Mouse (Mus musculus) layer of hippocampus, adult 2 months (tissue): ENCODE measurements around the gene Pip4p1. TPM values are rescaled to one million over a fixed set of nuclear protein-coding genes. Genes with fewer than 3 reads are reported as not detected.
A peak's percentile ranks its signal among the peaks of the same experiment; 100 is the strongest.
"Not testable (repeated sequence)": the region's sequence is repeated elsewhere in the genome, so short reads cannot be mapped to it uniquely, and the experiment has no call there.

Experiments
- DNase-seq, 2 experiments: peaks; one replicate each; pipeline ENCODE4 v3.0.0; 2022; ENCODE audit warnings: low spot score in 2 of 2
- H3K27ac ChIP-seq: fragments of 200-600 bp; 2 replicates; pipeline ENCODE4 v1.8.1; 2022
- H3K4me3 ChIP-seq: fragments of 200-600 bp; 2 replicates; pipeline ENCODE4 v1.8.1; 2022; ENCODE audit warnings: mild to moderate bottlenecking
- CTCF ChIP-seq: fragments of 200-600 bp; conservative IDR thresholded peaks from 2 replicates; pipeline ENCODE4 v1.8.1; 2022; ENCODE audit warnings: antibody characterized with exemption, mild to moderate bottlenecking, moderate library complexity
- total RNA-seq, 2 experiments: library from RNA; stranded (reverse); gene quantifications; 2 replicates each; pipeline ENCODE4 v1.2.3; 2021

Gene Pip4p1
- total RNA-seq, 2 experiments from 2014 or later = 92.9 to 95.6 TPM

- H3K27ac ChIP-seq = peak overlapping the region; percentile 95
- peak in 1 of 2 experiments; percentile 21 for DNase-seq
- H3K4me3 ChIP-seq = peak overlapping the region; percentile 88
- TF ChIP-seq CTCF = no peak
Observed at GRCm38 (mm10) chr14:50925111-50925920, 5.3 kb downstream of the Pip4p1 start.

- peak within 1 kb of the TSS; percentile 95 for H3K27ac ChIP-seq
- DNase-seq = peak; percentile 95 to 96
- H3K4me3 ChIP-seq = peak within 1 kb of the TSS; percentile 88
- TF ChIP-seq CTCF = no peak
Observed at GRCm38 (mm10) chr14:50924281-50925064, 6.2 kb downstream of the Pip4p1 start, which contains the start of the genes Osgep and Apex1. TSS of gene Osgep (minus strand) at chr14:50924893. TSS of gene Apex1 (plus strand) at chr14:50924968.

- Histone ChIP-seq H3K27ac (peak overlapping the region; percentile 1; the same call in 1 of the 2 replicates), H3K4me3 (peak overlapping the region; percentile 88)
- not testable (repeated sequence) for DNase-seq
Observed at GRCm38 (mm10) chr14:50923437-50923836, 7.2 kb downstream of the Pip4p1 start.

- DNase-seq = no peak
- Histone ChIP-seq H3K27ac (no peak overlapping the region), H3K4me3 (no peak overlapping the region)
- TF ChIP-seq CTCF = no peak
Observed at GRCm38 (mm10) chr14:50911356-50911755, 19.3 kb downstream of the Pip4p1 start.

- no peak for DNase-seq
- Histone ChIP-seq H3K27ac (no peak overlapping the region), H3K4me3 (no peak overlapping the region)
- no peak for TF ChIP-seq CTCF
Observed at GRCm38 (mm10) chr14:50908126-50908525, 22.5 kb downstream of the Pip4p1 start.

GRCm38 (mm10) chr14:50905327-50905726 is 25.3 kb downstream of the Pip4p1 start:
- not testable (repeated sequence) for DNase-seq, H3K27ac ChIP-seq, H3K4me3 ChIP-seq

- H3K4me3 ChIP-seq = no peak overlapping the region
- no peak; the same call in none of the 2 replicates for TF ChIP-seq CTCF
- no peak for DNase-seq
- H3K27ac ChIP-seq = no peak overlapping the region
Observed at GRCm38 (mm10) chr14:50904828-50905129, 25.9 kb downstream of the Pip4p1 start.

GRCm38 (mm10) chr14:50903973-50904827 is 26.5 kb downstream of the Pip4p1 start:
- DNase-seq = no peak
- H3K27ac ChIP-seq = no peak overlapping the region
- TF ChIP-seq CTCF = peak; percentile 70
- H3K4me3 ChIP-seq = peak overlapping the region; percentile 47

GRCm38 (mm10) chr14:50897992-50898391 is 32.7 kb downstream of the Pip4p1 start:
- not testable (repeated sequence) for H3K27ac ChIP-seq, DNase-seq

GRCm38 (mm10) chr14:50897374-50897765 is 33.3 kb downstream of the Pip4p1 start, which contains the start of gene Klhl33:
TSS of gene Klhl33 (minus strand) at chr14:50897507.
- H3K27ac ChIP-seq = peak within 1 kb of the TSS; percentile 93
- no peak for DNase-seq
- no peak for TF ChIP-seq CTCF
- H3K4me3 ChIP-seq = peak within 1 kb of the TSS; percentile 73

More at GRCm38 (mm10) chr14:50897992-50898391, 32.7 kb downstream of the Pip4p1 start:
- H3K4me3 ChIP-seq = not testable (repeated sequence)

- peak overlapping the region; percentile 93 for H3K27ac ChIP-seq
- H3K4me3 ChIP-seq = peak overlapping the region; percentile 73
- no peak for TF ChIP-seq CTCF
- DNase-seq = no peak
Observed at GRCm38 (mm10) chr14:50896747-50897373, 33.8 kb downstream of the Pip4p1 start.
